Mouse (Mus musculus) hindbrain, embryonic 13.5 days (tissue): Measurements from ENCODE around the gene Zfp872. TPM values are rescaled to one million over a fixed set of nuclear protein-coding genes. Genes with fewer than 3 reads are reported as not detected.
A peak's percentile ranks its signal among the peaks of the same experiment; 100 is the strongest.
"Not testable (repeated sequence)": the region's sequence is repeated elsewhere in the genome, so short reads cannot be mapped to it uniquely, and the experiment has no call there.

Experiments
- ATAC-seq: fragments of 200-750 bp; cut with Nextera tagmentation; 2 replicates; pipeline ENCODE4 v1.8.0; 2017; ENCODE audit warnings: moderate TSS enrichment; ENCODE audit not compliant: low FRiP score
- H3K27ac ChIP-seq: fragments of 300-500 bp; sonication (generic); 2 replicates; pipeline ENCODE4 v1.5.1; 2015; ENCODE audit warnings: inconsistent platforms, mild to moderate bottlenecking, moderate library complexity
- H3K27me3 ChIP-seq: fragments of 300-500 bp; sonication (generic); 2 replicates; pipeline ENCODE4 v1.6.1; 2015; ENCODE audit warnings: mild to moderate bottlenecking, inconsistent platforms
- H3K36me3 ChIP-seq: fragments of 300-500 bp; sonication (generic); 2 replicates; pipeline ENCODE4 v1.6.1; 2015; ENCODE audit warnings: mild to moderate bottlenecking, inconsistent platforms
- H3K4me1 ChIP-seq: fragments of 300-500 bp; sonication (generic); replicated peaks from 2 replicates; pipeline ENCODE4 v1.6.1; 2015; ENCODE audit warnings: inconsistent platforms
- H3K4me2 ChIP-seq: fragments of 300-500 bp; sonication (generic); 2 replicates; pipeline ENCODE4 v1.6.1; 2015; ENCODE audit warnings: inconsistent platforms, mild to moderate bottlenecking, moderate library complexity
- H3K4me3 ChIP-seq: fragments of 300-500 bp; sonication (generic); 2 replicates; pipeline ENCODE4 v1.5.1; 2015; ENCODE audit warnings: mild to moderate bottlenecking, inconsistent platforms
- H3K9ac ChIP-seq: fragments of 300-500 bp; sonication (generic); 2 replicates; pipeline ENCODE4 v1.6.1; 2015; ENCODE audit warnings: mild to moderate bottlenecking, inconsistent platforms
- H3K9me3 ChIP-seq: fragments of 300-500 bp; sonication (generic); 2 replicates; pipeline ENCODE4 v1.6.1; 2016; ENCODE audit warnings: inconsistent platforms
- WGBS: fragments of 180-500 bp; shearing (Covaris S2); methylation state at CpG from one replicate; pipeline ENCODE4 v1.1.7; 2015; 5-methylcytosine and 5-hydroxymethylcytosine counted together
- polyA plus RNA-seq: library from polyadenylated mRNA; unstranded; fragments of >200 nt; fragmentation: Nextera tagmentation; extraction: Ambion mirVana; gene quantifications from 2 replicates; pipeline ENCODE4 v1.2.1, GENCODE M21; 2015

The Zfp872 gene
- 0.17 TPM in 1 of 2 replicates, not detected in the other for polyA plus RNA-seq

DNA sequence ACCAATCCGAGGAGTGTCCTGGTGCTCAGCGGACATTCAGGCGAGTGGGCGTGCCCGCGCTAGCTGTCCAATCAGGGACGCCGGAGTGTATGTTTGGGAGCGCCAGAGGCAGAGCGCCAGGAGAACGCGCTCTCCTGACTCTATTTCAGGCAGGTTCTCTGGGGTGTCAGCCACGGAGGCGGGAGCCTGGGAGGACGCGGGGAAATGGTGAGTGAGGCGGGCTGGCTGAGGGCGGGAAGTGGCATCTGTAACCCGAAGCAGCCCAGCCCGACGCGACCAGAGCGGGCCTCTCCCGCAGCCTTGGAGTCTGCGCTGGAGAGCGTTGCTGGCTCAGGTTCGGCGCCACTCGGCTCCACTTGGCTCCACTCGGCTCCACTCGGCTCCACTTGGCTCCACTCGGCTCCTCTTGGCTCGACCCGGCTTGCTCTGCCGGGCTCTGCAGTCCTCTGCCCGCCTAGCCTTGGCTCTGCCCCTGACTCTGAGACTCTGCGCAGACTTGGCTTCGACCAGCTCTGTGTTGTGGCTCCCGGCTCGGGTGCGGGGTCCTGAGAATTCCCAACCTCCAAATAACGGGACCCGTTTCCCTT, at the start of gene Zfp872:
Zfp872 (plus strand) TSS at position 66 of the 587 bp plus-strand sequence.
- WGBS, result 17% methylated on average over 43 of the region's 43 CpGs
- Histone ChIP-seq H3K9me3 (peaks cover 9% of the 10 kb centered on the region), H3K27me3 (peaks cover 17% of the 10 kb centered on the region), H3K4me3 (peak within 1 kb of the TSS; percentile 43), H3K9ac (peak within 1 kb of the TSS; percentile 64), H3K4me2 (peak within 1 kb of the TSS; percentile 68), H3K27ac (no peak within 1 kb of the TSS; the same call in 1 of the 2 replicates), H3K4me1 (peaks cover 9% of the 10 kb centered on the region), H3K36me3 (no peaks in the 10 kb centered on the region)
- peak; percentile 88 for ATAC-seq

- Histone ChIP-seq H3K9ac (no peak overlapping the region), H3K4me3 (no peak overlapping the region), H3K4me1 (peaks cover 4% of the 10 kb centered on the region), H3K27me3 (peaks cover 12% of the 10 kb centered on the region), H3K4me2 (no peak overlapping the region), H3K36me3 (no peaks in the 10 kb centered on the region), H3K27ac (no peak overlapping the region), H3K9me3 (no peaks in the 10 kb centered on the region)
- WGBS, result 25% methylated on average over 2 of the region's 2 CpGs
- no peak for ATAC-seq
Measured at GRCm38 (mm10) chr9:22138480-22138879, 49.4 kb upstream of the Zfp872 start.

DNA sequence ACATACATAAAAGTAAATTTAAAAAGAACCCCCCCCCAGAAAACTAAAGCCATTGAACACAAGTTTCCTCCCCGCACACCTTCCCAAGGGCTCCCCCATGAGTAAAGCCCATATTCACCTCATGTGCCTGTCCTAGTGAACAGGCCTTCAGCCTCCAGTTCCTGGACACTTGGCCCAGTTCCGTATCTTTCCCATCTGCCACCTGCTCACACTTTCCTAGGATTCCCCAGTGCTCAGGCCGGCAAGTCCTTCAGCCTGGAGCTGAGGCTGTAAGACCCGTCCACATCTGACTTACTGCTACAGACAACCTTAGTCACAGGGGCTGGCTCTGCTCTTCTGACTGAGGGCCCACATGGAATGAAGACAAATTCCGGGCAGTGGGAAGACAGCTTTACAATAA, 48.1 kb upstream of the Zfp872 start:
- no peak overlapping the region for H3K27ac ChIP-seq
- no peak overlapping the region for H3K4me2 ChIP-seq
- ATAC-seq, result no peak
- WGBS, result 87% methylated on average over 5 of the region's 5 CpGs
- H3K36me3 ChIP-seq, result no peaks in the 10 kb centered on the region
- H3K9me3 ChIP-seq, result no peaks in the 10 kb centered on the region
- peaks cover 4% of the 10 kb centered on the region for H3K4me1 ChIP-seq
- no peak overlapping the region for H3K9ac ChIP-seq
- no peak overlapping the region for H3K4me3 ChIP-seq
- H3K27me3 ChIP-seq, result peaks cover 11% of the 10 kb centered on the region

- H3K36me3 ChIP-seq, result no peaks in the 10 kb centered on the region
- H3K4me3 ChIP-seq, result no peak overlapping the region
- no peaks in the 10 kb centered on the region for H3K4me1 ChIP-seq
- H3K4me2 ChIP-seq, result no peak overlapping the region
- no peaks in the 10 kb centered on the region for H3K27me3 ChIP-seq
- H3K9me3 ChIP-seq, result 0 out of 2 replicates have a peak, but pooled peaks cover 4% of the 10 kb centered on the region
- WGBS, result 57% methylated on average over 17 of the region's 17 CpGs
- H3K27ac ChIP-seq, result no peak overlapping the region
- H3K9ac ChIP-seq, result no peak overlapping the region
- peak; percentile 61; the same call in 1 of the 2 replicates for ATAC-seq
Measured at GRCm38 (mm10) chr9:22143108-22144037, 44.5 kb upstream of the Zfp872 start.

DNA sequence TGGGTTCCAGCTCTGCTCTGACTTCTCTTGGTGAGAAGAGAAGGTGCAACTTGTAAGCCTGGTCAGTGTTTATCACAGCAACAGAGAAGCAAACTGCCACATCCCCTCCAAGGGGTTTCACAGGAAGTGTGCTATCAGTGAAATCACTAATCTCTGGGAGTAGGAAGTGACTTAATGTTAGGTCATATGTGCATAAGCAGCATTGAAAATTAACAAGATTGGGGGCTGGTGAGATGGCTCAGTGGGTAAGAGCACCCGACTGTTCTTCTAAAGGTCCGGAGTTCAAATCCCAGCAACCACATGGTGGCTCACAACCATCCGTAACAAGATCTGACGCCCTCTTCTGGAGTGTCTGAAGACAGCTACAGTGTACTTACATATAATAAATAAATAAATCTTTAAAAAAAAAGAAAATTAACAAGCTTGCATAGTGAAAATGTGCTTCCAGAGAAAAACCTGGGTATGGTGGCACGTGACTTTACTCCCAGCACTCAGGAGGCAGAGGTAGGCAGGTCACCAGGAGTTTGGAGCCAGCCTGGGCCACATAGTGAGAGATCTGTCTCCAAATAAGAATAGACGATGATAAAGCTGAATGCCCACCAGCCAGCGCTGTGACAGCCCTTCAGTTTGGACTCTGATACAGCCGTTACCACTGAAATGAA, 43.5 kb upstream of the Zfp872 start:
- Histone ChIP-seq H3K4me3 (no peak overlapping the region), H3K9ac (no peak overlapping the region), H3K4me2 (no peak overlapping the region), H3K36me3 (no peaks in the 10 kb centered on the region), H3K27me3 (no peaks in the 10 kb centered on the region), H3K9me3 (0 out of 2 replicates have a peak, but pooled peaks cover 4% of the 10 kb centered on the region), H3K4me1 (no peaks in the 10 kb centered on the region), H3K27ac (no peak overlapping the region)
- no peak for ATAC-seq
- 86% methylated on average over 8 of the region's 8 CpGs for WGBS

GRCm38 (mm10) chr9:22149426-22150248, 38.3 kb upstream of the Zfp872 start:
- Histone ChIP-seq H3K9ac (no peak overlapping the region), H3K4me3 (no peak overlapping the region), H3K9me3 (0 out of 2 replicates have a peak, but pooled peaks cover 4% of the 10 kb centered on the region), H3K4me1 (no peaks in the 10 kb centered on the region), H3K27me3 (no peaks in the 10 kb centered on the region), H3K36me3 (no peaks in the 10 kb centered on the region), H3K4me2 (no peak overlapping the region), H3K27ac (no peak overlapping the region)
- WGBS, result 79% methylated on average over 20 of the region's 20 CpGs
- no peak for ATAC-seq

GRCm38 (mm10) chr9:22150249-22150693, 37.6 kb upstream of the Zfp872 start:
- not testable (repeated sequence) for H3K4me3 ChIP-seq, H3K27me3 ChIP-seq, H3K9me3 ChIP-seq, H3K36me3 ChIP-seq, ATAC-seq, H3K9ac ChIP-seq, H3K27ac ChIP-seq, H3K4me2 ChIP-seq, H3K4me1 ChIP-seq
- 91% methylated on average over 7 of the region's 7 CpGs for WGBS

DNA sequence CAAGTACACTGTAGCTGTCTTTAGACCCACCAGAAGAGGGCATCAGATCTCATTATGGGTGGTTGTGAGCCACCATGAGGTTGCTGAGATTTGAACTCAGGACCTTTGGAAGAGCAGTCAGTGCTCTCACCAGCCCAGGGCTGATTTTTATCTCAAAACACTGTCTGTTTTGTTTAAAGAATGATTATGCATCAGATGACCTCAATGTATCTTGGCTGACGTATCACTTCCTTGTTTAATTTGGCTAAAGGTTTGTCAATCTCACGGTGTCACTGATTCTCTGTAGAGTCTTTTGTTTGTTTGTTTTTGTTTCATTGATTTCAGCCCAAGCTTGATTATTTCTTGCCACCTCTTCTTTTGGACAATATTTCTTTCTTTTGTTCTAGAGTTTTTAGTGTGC, 36.9 kb upstream of the Zfp872 start:
- no peak for ATAC-seq
- Histone ChIP-seq H3K4me1 (peaks cover 4% of the 10 kb centered on the region), H3K4me3 (no peak overlapping the region), H3K27ac (no peak overlapping the region), H3K4me2 (no peak overlapping the region), H3K36me3 (no peaks in the 10 kb centered on the region), H3K9ac (no peak overlapping the region), H3K9me3 (0 out of 2 replicates have a peak, but pooled peaks cover 4% of the 10 kb centered on the region), H3K27me3 (no peaks in the 10 kb centered on the region)
- 89% methylated on average over 2 of the region's 2 CpGs for WGBS

DNA sequence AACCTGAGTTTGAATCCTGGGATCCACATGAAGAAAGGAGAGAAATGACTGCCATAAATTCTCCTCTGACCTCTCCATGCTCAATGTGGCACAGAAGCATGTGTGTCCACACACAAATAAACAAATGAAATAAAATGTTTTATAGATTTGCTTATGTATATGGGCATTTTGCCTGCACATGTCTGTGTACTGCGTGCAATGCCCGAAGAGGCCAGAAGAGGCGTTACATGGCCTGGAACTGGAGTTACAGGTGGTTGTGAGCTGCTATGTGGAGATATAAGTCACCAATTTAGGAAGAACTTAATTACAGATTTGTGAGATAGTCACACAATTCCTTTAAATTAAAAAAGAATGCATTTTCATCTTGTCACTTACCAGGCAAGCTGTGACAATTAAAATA, 34.1 kb upstream of the Zfp872 start:
- 93% methylated on average over 3 of the region's 3 CpGs for WGBS

DNA sequence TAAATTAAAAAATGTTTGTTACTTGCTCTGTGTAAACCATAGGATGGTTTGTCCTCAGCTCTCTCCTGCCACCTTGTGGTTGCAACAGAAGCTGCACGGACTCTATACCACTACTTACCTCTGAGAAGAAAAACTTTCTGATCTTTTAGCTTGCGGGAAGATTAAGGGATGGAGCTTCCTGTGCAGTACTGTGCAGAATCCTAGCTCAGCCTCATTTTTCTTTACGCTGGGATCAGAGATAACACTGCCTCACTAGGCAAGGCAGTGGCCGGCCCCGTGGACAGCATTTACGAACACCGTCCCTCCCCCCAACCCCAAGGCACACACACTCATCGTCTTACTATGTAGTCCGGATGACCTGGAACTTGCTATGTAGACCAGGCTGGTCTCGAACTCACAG, 32.3 kb upstream of the Zfp872 start:
- WGBS, result 24% methylated on average over 10 of the region's 10 CpGs
- Histone ChIP-seq H3K4me1 (peaks cover 23% of the 10 kb centered on the region), H3K4me3 (0 out of 2 replicates have a peak overlapping the region, but pooled peaks have one; percentile 63), H3K27ac (no peak overlapping the region), H3K36me3 (peaks cover 6% of the 10 kb centered on the region), H3K4me2 (peak overlapping the region; percentile 53; the same call in 1 of the 2 replicates), H3K27me3 (0 out of 2 replicates have a peak, but pooled peaks cover 6% of the 10 kb centered on the region), H3K9me3 (no peaks in the 10 kb centered on the region), H3K9ac (no peak overlapping the region; the same call in 1 of the 2 replicates)
- peak; percentile 3; the same call in 1 of the 2 replicates for ATAC-seq

More for the DNA sequence above, 34.1 kb upstream of the Zfp872 start:
- Histone ChIP-seq H3K27ac (no peak overlapping the region), H3K4me3 (no peak overlapping the region), H3K36me3 (peaks cover 6% of the 10 kb centered on the region), H3K27me3 (0 out of 2 replicates have a peak, but pooled peaks cover 6% of the 10 kb centered on the region), H3K4me1 (peaks cover 23% of the 10 kb centered on the region), H3K4me2 (no peak overlapping the region), H3K9me3 (no peaks in the 10 kb centered on the region), H3K9ac (no peak overlapping the region)
- no peak for ATAC-seq

DNA sequence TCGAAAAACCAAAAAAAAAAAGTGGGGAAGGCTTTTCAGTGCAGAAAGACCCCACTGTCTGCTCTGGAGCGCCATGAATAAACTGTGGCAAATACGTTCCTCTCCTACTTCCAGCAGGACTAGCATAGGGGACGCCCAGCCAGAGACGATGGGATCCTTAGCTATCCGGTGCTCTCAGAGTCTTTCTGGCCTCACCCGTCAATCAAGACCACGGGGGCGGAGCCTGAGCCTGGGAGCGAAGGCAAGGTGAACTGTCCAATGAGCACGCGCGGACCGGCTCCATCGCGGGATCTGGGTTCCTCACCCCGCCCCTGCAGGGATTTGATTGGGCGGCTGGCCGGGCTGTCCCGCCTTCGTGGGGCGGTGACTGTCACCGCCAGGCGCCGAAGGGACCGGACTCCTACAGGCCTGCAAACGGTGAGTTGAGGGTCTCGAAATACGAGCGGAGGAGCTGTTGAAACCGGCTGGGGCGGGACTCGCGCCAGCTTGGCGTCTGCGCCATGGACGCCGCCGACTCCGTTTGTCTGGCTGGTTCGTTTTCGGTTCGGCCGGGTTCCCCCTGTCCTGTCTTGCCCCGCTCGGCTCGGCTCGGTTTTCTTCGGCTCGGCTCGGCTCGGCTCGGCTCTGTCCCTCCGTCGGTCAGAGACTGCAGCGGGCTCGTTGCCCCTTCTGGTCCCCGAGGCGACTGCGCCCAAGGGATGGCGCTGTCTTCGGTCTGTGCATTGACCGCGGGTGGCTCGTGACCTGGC, 31.2 kb upstream of the Zfp872 start, which contains the start of gene Pigyl:
Pigyl (plus strand) TSS at position 350 of the 749 bp plus-strand sequence.
- WGBS, result under 1% methylated on average over 65 of the region's 65 CpGs
- H3K9ac ChIP-seq, result peak within 1 kb of the TSS; percentile 89
- peak; percentile 99 for ATAC-seq

More for the DNA sequence above, 31.2 kb upstream of the Zfp872 start, which contains the start of gene Pigyl:
- Histone ChIP-seq H3K4me3 (peak within 1 kb of the TSS; percentile 63), H3K4me1 (peaks cover 23% of the 10 kb centered on the region), H3K36me3 (peaks cover 6% of the 10 kb centered on the region), H3K4me2 (peak within 1 kb of the TSS; percentile 66), H3K27ac (peak within 1 kb of the TSS; percentile 94), H3K9me3 (no peaks in the 10 kb centered on the region), H3K27me3 (0 out of 2 replicates have a peak, but pooled peaks cover 6% of the 10 kb centered on the region)
